Comparison of ENCODE assay signal across 8 mouse cellular contexts in genomic region chr19:23056851-23057707, GRCm38 (mm10).
DNase-seq lines count a peak whose midpoint lies in the region; ATAC-seq and TF ChIP-seq lines count a peak whose summit lies in the region.

No protein-coding gene starts in this region.

- peaks cover 6% of the 10 kb centered on the region for H3K27me3 ChIP-seq in forebrain, embryonic 10.5 days (ENCODE audit: poor library complexity, severe bottlenecking)
- no peaks in the 10 kb centered on the region for H3K27me3 ChIP-seq in heart, embryonic 12.5 days (replicated peaks)
- H3K27me3 ChIP-seq in limb, embryonic 11.5 days (ENCODE audit: control insufficient read depth, insufficient read depth, low read length): no peaks in the 10 kb centered on the region
- H3K27me3 ChIP-seq in midbrain, embryonic 11.5 days (ENCODE audit: control insufficient read depth, insufficient read depth, low read length): no peaks in the 10 kb centered on the region
- no peaks in the 10 kb centered on the region for H3K27me3 ChIP-seq in small intestine, adult 2 months (ENCODE audit: control insufficient read depth, insufficient read depth, low read length)

- peak; percentile 27; the same call in 1 of the 2 replicates for TF ChIP-seq POLR2A in small intestine, adult 2 months (IDR thresholded peaks at IDR 0.05; ENCODE audit: low read depth, low read length)

- no peak for TF ChIP-seq CTCF in small intestine, adult 2 months (IDR thresholded peaks at IDR 0.05; ENCODE audit: extremely low read depth, insufficient read length, insufficient replicate concordance, low read depth, low read length)

- peak; percentile 72; the same call in 1 of the 2 replicates for ATAC-seq in heart, embryonic 12.5 days (ENCODE audit: insufficient number of reproducible peaks, low FRiP score)
- ATAC-seq in limb, embryonic 11.5 days (ENCODE audit: insufficient number of reproducible peaks, low FRiP score, low TSS enrichment, low read depth): peak; percentile 81
- peak; percentile 83 for ATAC-seq in midbrain, embryonic 11.5 days (ENCODE audit: low FRiP score)

- peak overlapping the region; percentile 76 for H3K9ac ChIP-seq in heart, embryonic 12.5 days
- H3K9ac ChIP-seq in limb, embryonic 11.5 days (ENCODE audit: low read length): peak overlapping the region; percentile 40
- H3K9ac ChIP-seq in midbrain, embryonic 11.5 days (ENCODE audit: low read length): peak overlapping the region; percentile 60

- WGBS in forebrain, embryonic 10.5 days: 3% methylated on average over 32 of the region's 32 CpGs
- 2% methylated on average over 32 of the region's 32 CpGs for WGBS in heart, embryonic 12.5 days
- 1% methylated on average over 32 of the region's 32 CpGs for WGBS in limb, embryonic 11.5 days
- WGBS in midbrain, embryonic 11.5 days: 3% methylated on average over 28 of the region's 32 CpGs
- 21% methylated on average over 32 of the region's 32 CpGs for WGBS in small intestine, adult 2 months

- H3K4me3 ChIP-seq in brown adipose tissue, adult 24 weeks (ENCODE audit: insufficient read depth, low read depth, low read length): peak overlapping the region; percentile 27
- peak overlapping the region; percentile 50 for H3K4me3 ChIP-seq in forebrain, embryonic 10.5 days
- peak overlapping the region; percentile 52 for H3K4me3 ChIP-seq in heart, embryonic 12.5 days
- peak overlapping the region; percentile 21; the same call in 1 of the 2 replicates for H3K4me3 ChIP-seq in limb, embryonic 11.5 days (ENCODE audit: low read depth, low read length)
- H3K4me3 ChIP-seq in midbrain, embryonic 11.5 days (ENCODE audit: low read depth, low read length): peak overlapping the region; percentile 27
- H3K4me3 ChIP-seq in small intestine, adult 2 months (ENCODE audit: low read depth, low read length): peak overlapping the region; percentile 12; the same call in 1 of the 2 replicates

- no peaks in the 10 kb centered on the region for H3K36me3 ChIP-seq in forebrain, embryonic 10.5 days (replicated peaks)
- H3K36me3 ChIP-seq in heart, embryonic 12.5 days: no peaks in the 10 kb centered on the region
- H3K36me3 ChIP-seq in limb, embryonic 11.5 days (ENCODE audit: control insufficient read depth, insufficient read depth, low read length): no peaks in the 10 kb centered on the region
- no peaks in the 10 kb centered on the region for H3K36me3 ChIP-seq in midbrain, embryonic 11.5 days (ENCODE audit: control insufficient read depth, insufficient read depth, low read length)
- no peaks in the 10 kb centered on the region for H3K36me3 ChIP-seq in small intestine, adult 2 months (ENCODE audit: control insufficient read depth, insufficient read depth, low read length)

- peak; percentile 59 for DNase-seq in forebrain, embryonic 10.5 days (ENCODE audit: extremely low spot score, low spot score)
- DNase-seq in kidney, adult 9 months: peak; percentile 88
- peak; percentile 76 for DNase-seq in limb, embryonic 11.5 days (ENCODE audit: low spot score)
- DNase-seq in midbrain, embryonic 11.5 days (ENCODE audit: low spot score, missing footprints): peak; percentile 96
- DNase-seq in T-cell, adult 2 months (ENCODE audit: low spot score): no peak

- H3K4me2 ChIP-seq in heart, embryonic 12.5 days: peak overlapping the region; percentile 91
- H3K4me2 ChIP-seq in limb, embryonic 11.5 days (ENCODE audit: low read depth, severe bottlenecking): peak overlapping the region; percentile 54
- peak overlapping the region; percentile 52 for H3K4me2 ChIP-seq in midbrain, embryonic 11.5 days

- no peaks in the 10 kb centered on the region for H3K9me3 ChIP-seq in forebrain, embryonic 10.5 days
- no peaks in the 10 kb centered on the region for H3K9me3 ChIP-seq in heart, embryonic 12.5 days (replicated peaks)
- no peaks in the 10 kb centered on the region for H3K9me3 ChIP-seq in limb, embryonic 11.5 days (ENCODE audit: control insufficient read depth, low read length)
- no peaks in the 10 kb centered on the region for H3K9me3 ChIP-seq in midbrain, embryonic 11.5 days (ENCODE audit: control insufficient read depth, low read length)

- peak overlapping the region; percentile 95 for H3K27ac ChIP-seq in brown adipose tissue, adult 24 weeks (replicated peaks; ENCODE audit: low read depth, low read length)
- peak overlapping the region; percentile 86 for H3K27ac ChIP-seq in forebrain, embryonic 10.5 days
- peak overlapping the region; percentile 54; the same call in 1 of the 2 replicates for H3K27ac ChIP-seq in heart, embryonic 12.5 days (ENCODE audit: poor library complexity, severe bottlenecking)
- no peak overlapping the region for H3K27ac ChIP-seq in limb, embryonic 11.5 days (replicated peaks; ENCODE audit: low read depth, low read length)
- H3K27ac ChIP-seq in midbrain, embryonic 11.5 days (ENCODE audit: low read depth, low read length): no peak overlapping the region
- peak overlapping the region; percentile 94 for H3K27ac ChIP-seq in small intestine, adult 2 months (ENCODE audit: insufficient read depth, low read depth, low read length)

- H3K4me1 ChIP-seq in brown adipose tissue, adult 24 weeks (ENCODE audit: control insufficient read depth, insufficient read depth, insufficient read length, low read length): peaks cover 16% of the 10 kb centered on the region; the same call in 1 of the 2 replicates
- H3K4me1 ChIP-seq in forebrain, embryonic 10.5 days: peaks cover 26% of the 10 kb centered on the region
- H3K4me1 ChIP-seq in heart, embryonic 12.5 days (replicated peaks): peaks cover 13% of the 10 kb centered on the region
- peaks cover 5% of the 10 kb centered on the region; the same call in 1 of the 2 replicates for H3K4me1 ChIP-seq in limb, embryonic 11.5 days (ENCODE audit: control insufficient read depth, insufficient read depth, low read length)
- H3K4me1 ChIP-seq in midbrain, embryonic 11.5 days (ENCODE audit: control insufficient read depth, insufficient read depth, low read length): peaks cover 11% of the 10 kb centered on the region; the same call in 1 of the 2 replicates
- H3K4me1 ChIP-seq in small intestine, adult 2 months (ENCODE audit: control insufficient read depth, insufficient read depth, insufficient read length, low read length): peaks cover 14% of the 10 kb centered on the region; the same call in 1 of the 2 replicates

Comparison
In these comparisons a context has a peak if more than half of its experiments do, and no peak if none do; other contexts are left out.
1. H3K27ac ChIP-seq: peak in brown adipose tissue, adult 24 weeks (single experiment), forebrain, embryonic 10.5 days (single experiment), heart, embryonic 12.5 days (single experiment) and small intestine, adult 2 months (single experiment); none in limb, embryonic 11.5 days (single experiment) and midbrain, embryonic 11.5 days (single experiment).
2. Peak in every context shown above with its lines, with median percentiles within 50 percentile points of each other: H3K4me3 ChIP-seq, ATAC-seq, H3K4me2 ChIP-seq and H3K9ac ChIP-seq.